Mouse (Mus musculus) kidney, adult 2 months (tissue): ENCODE results near the gene Mapkapk3.

Experiments used
- CTCF ChIP-seq: fragments of 200-500 bp; conservative IDR thresholded peaks from 2 replicates; pipeline ENCODE4 v1.5.1; 2011; ENCODE audit warnings: low read depth, mild to moderate bottlenecking, control low read depth, low read length, moderate library complexity, mixed read lengths; ENCODE audit not compliant: insufficient read depth, insufficient read length
- POLR2A ChIP-seq: fragments of 200-500 bp; IDR thresholded peaks from one replicate; pipeline ENCODE4 v1.6.1; 2011; ENCODE audit warnings: low read depth, low read length, control low read depth

DNA sequence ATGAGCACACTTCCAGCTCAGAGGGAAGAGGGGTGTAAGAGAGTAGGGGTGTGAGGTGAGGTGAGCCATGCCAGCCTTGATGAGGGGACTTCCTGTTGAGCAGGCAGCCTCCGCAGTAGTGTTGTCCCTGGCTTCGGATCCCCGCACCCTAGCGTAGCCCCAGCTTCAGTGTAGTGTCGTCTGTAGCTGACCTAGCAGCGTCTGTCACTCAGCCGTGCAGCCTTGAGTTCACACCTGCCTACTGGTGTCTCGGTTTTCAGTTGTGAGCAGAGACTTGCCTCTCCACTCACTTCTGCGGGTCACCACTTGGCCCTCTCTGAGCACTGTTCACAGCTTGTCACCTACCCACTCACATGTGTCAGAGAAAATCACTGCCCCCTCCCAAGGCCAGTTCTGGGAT, 19.5 kb upstream of the Mapkapk3 start:
- no peak for TF ChIP-seq CTCF
- TF ChIP-seq POLR2A, result no peak
